Mouse (Mus musculus) embryonic fibroblast, embryonic 13.5 days (primary cell): Measurements from ENCODE around the gene Ccz1. TPM values are rescaled to one million over a fixed set of nuclear protein-coding genes. Genes with fewer than 3 reads are reported as not detected.

ENCODE experiments used
- H3K27ac ChIP-seq: 2 replicates; pipeline ENCODE4 v1.5.1; 2012; ENCODE audit warnings: low read length, control low read depth, inconsistent platforms; ENCODE audit not compliant: insufficient read depth
- H3K4me1 ChIP-seq: 2 replicates; pipeline ENCODE4 v1.6.1; 2011; ENCODE audit warnings: low read length; ENCODE audit not compliant: control insufficient read depth, insufficient read depth
- H3K4me3 ChIP-seq: 2 replicates; pipeline ENCODE4 v1.5.1; 2011; ENCODE audit warnings: mild to moderate bottlenecking, control low read depth, low read length; ENCODE audit not compliant: insufficient read depth
- CTCF ChIP-seq: IDR thresholded peaks from 2 replicates; pipeline ENCODE4 v1.5.1; 2011; ENCODE audit warnings: mild to moderate bottlenecking, control low read depth, low read length, moderate library complexity, borderline replicate concordance; ENCODE audit not compliant: insufficient read depth
- POLR2A ChIP-seq: IDR thresholded peaks from 2 replicates; pipeline ENCODE4 v1.6.1; 2011; ENCODE audit warnings: low read depth, mild to moderate bottlenecking, control low read depth, low read length, moderate library complexity
- polyA plus RNA-seq: library from polyadenylated mRNA; stranded (reverse); fragments of >200 nt; gene quantifications from 2 replicates; pipeline ENCODE4 v1.2.4, GENCODE M21; 2011; ENCODE audit warnings: low read depth; ENCODE audit not compliant: missing spikeins, insufficient read length

Gene Ccz1
- polyA plus RNA-seq, 1 experiment, result 69.6 TPM

- Histone ChIP-seq H3K27ac (no peak overlapping the region), H3K4me3 (no peak overlapping the region), H3K4me1 (no peaks in the 10 kb centered on the region)
- no peak for TF ChIP-seq POLR2A
Measured at GRCm38 (mm10) chr5:143976726-143977431, 37.8 kb downstream of the Ccz1 start.

DNA sequence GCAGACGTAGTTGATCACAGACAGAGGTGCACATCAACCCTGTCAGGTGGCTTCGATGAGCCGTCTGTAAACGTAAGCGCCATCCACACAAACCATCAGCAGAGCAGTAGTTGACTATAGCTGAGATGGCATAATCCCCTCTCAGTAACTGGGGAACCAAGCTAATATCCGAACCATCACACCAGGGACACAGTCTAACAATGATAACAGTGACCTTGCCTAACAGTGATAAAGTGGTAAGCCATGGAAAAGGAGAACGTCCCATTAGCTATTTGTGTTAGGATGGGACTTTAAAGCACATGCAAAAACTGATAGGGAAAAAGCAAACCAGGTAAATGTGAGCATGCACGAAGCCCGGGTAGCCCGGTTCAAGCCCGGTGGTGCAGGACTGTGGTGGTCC, 38.4 kb downstream of the Ccz1 start:
- no peak overlapping the region for H3K27ac ChIP-seq
- no peaks in the 10 kb centered on the region for H3K4me1 ChIP-seq
- no peak for TF ChIP-seq CTCF
- TF ChIP-seq POLR2A, result no peak
- H3K4me3 ChIP-seq, result no peak overlapping the region

DNA sequence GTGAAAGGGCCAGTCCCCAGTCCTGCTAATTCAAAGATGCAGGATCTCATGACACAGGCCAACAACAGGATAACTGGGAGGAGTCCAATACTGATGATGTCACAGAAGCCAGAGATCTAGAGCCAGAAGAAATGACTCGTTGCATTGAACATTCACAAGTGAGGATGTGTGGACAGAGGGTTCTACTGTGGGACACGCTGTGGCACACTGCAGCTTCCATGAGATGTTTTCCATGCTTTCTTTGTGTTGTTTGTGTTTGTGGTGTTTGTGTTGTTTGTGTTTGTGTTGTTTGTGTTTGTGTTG, 39.1 kb downstream of the Ccz1 start:
- no peak overlapping the region for H3K27ac ChIP-seq
- no peak overlapping the region for H3K4me3 ChIP-seq
- H3K4me1 ChIP-seq, result no peaks in the 10 kb centered on the region
- TF ChIP-seq CTCF, result no peak
- TF ChIP-seq POLR2A, result no peak

DNA sequence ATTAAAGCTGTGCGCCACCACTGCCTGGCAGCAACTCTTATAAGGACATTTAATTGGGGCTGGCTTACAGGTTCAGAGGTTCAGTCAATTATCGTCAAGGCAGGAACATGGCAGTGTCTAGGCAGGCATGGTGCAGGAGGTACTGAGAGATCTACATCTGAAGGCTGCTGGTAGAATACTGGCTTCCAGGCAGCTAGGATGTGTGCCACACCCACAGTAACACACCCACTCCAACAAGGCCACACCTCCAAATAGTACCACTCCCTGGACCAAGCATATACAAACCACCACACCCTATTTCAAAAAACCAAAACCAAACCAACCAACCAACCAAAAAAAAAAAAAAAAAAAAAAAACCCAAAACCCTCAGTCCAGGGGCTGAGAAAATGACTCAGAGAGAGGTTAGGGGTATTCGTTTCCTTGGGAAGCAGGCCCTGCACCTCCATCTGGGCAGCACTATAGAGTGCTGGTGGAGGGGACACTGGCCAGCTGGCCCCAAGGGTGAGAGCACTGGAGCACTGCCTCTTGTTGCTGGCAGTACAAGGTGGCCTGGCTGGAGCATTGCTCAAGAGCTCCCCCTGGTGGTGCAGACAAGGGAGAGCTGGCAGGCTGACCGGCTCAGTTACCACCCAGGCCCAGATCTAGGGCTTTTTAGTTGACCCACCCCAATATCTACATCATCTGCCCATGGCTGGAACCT, 39.6 kb downstream of the Ccz1 start:
- Histone ChIP-seq H3K4me1 (no peaks in the 10 kb centered on the region), H3K4me3 (no peak overlapping the region), H3K27ac (no peak overlapping the region)
- peak; percentile 79 for TF ChIP-seq CTCF
- no peak for TF ChIP-seq POLR2A

DNA sequence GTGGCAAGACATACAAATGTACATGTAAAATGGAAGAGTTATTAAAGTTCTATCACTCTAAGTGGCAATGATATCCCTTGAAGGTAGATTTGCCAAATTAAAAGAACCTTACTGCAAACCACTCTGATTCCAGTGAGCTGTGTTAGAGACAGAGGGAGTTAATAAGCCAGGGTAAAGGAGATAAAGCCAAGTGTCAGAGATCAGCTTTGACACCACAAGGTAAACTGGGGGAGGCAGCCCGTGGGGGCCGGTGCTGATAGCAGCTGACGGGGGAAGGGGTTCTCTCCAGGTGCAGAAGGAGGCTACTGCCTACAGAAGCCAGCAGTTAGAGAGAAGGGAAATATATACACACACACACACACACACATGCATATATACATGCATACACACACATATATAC, 42.0 kb downstream of the Ccz1 start:
- TF ChIP-seq CTCF (no peak), POLR2A (no peak)
- Histone ChIP-seq H3K4me1 (no peaks in the 10 kb centered on the region), H3K27ac (no peak overlapping the region), H3K4me3 (no peak overlapping the region)

DNA sequence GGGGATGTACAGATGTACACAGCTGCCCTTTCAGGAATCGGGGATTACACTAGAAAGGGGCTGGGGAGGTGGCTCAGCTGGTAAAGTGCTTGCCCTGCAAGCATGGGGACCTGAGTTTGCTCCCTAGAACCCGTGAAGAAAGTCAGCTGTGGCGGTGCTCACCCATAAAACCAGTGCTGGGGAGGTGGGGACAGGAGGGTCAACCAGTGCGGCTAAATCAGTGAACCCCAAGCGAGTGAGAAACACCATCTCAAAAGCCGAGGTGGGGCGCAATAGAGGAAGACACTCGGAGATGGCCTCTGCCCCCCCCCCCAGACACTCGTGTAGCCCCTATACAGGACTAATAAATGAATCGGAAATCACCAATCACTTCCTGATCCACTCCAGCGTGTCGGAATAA, 48.0 kb downstream of the Ccz1 start:
- Histone ChIP-seq H3K4me1 (no peaks in the 10 kb centered on the region; the same call in 1 of the 2 replicates), H3K4me3 (no peak overlapping the region), H3K27ac (no peak overlapping the region)
- TF ChIP-seq CTCF (no peak), POLR2A (no peak)

DNA sequence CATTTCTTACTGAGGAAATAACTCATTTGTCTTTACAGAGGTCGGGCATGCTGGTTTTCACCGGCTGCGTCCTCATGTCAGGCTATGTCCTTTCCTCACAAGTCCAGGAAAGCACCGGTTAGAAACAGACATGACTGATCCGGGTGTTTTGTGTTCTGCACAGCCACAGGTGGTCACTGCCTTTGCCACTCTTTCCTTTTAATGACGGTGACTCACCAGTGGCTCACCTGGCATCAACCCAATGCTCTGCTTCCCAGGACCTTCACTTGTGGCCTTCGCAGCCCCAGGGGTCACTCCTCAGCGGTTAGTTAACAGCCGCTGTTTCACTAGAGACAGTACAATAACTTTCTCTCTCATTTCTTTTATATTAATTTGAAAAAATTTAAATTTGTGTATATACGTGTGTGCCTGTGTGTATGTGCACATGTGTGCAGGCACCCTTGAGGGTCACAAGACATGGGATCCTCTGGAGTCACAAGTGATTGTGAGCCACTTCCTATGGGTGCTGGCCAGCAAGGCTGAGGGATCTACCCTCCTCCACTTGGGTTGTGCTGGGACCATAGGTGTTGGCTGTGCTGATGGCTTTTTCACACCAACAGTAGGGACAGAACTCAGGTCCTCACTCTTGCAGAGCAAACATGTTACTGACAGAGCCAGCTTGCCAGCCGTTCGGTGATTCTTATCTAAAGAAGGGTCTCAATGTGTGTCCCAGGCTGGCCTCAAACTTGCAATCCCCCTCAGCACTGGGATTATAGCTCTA, 48.9 kb downstream of the Ccz1 start:
- H3K27ac ChIP-seq, result no peak overlapping the region
- H3K4me3 ChIP-seq, result no peak overlapping the region
- no peak for TF ChIP-seq CTCF
- no peak for TF ChIP-seq POLR2A
- no peaks in the 10 kb centered on the region; the same call in 1 of the 2 replicates for H3K4me1 ChIP-seq

GRCm38 (mm10) chr5:143961176-143961575, 53.5 kb downstream of the Ccz1 start:
- TF ChIP-seq CTCF (no peak), POLR2A (no peak)
- Histone ChIP-seq H3K27ac (no peak overlapping the region), H3K4me3 (no peak overlapping the region), H3K4me1 (no peaks in the 10 kb centered on the region; the same call in 1 of the 2 replicates)

- no peak overlapping the region for H3K4me3 ChIP-seq
- TF ChIP-seq POLR2A (no peak), CTCF (no peak)
- H3K27ac ChIP-seq, result no peak overlapping the region
- no peaks in the 10 kb centered on the region for H3K4me1 ChIP-seq
Measured at GRCm38 (mm10) chr5:143959551-143959950, 55.1 kb downstream of the Ccz1 start.

GRCm38 (mm10) chr5:143957101-143957500, 57.6 kb downstream of the Ccz1 start:
- H3K4me1 ChIP-seq, result no peaks in the 10 kb centered on the region
- TF ChIP-seq POLR2A (no peak), CTCF (no peak)

More at GRCm38 (mm10) chr5:143957101-143957500, 57.6 kb downstream of the Ccz1 start:
- H3K4me3 ChIP-seq, result no peak overlapping the region
- H3K27ac ChIP-seq, result no peak overlapping the region
